Mouse (Mus musculus): ENCODE data around the gene Tinf2.
A peak's percentile ranks its signal among the peaks of the same experiment; 100 is the strongest.

The Tinf2 gene

DNA sequence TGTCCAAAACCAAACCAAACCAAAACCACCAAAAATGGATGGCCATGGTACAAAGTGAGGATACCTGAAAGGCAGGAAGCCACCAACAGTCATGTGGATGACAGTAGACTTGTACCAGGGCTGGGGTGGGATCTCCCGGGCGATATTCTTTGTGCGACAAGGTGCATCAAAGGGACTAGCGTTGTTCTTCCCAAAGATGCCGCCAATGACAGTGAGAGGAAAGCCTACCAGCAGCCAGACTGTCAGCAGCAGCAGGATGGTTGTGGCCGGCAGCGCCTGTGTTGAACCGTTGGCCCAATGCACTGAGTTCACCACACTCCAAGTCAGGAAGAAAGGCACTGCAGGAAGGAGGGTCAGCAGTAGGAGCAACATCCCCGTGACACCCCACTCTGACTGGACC, 43.8 kb downstream of the Tinf2 start, which contains the start of gene Gm49378:
Gene Gm49378 (minus strand): TSS at position 101 of the 400 bp plus-strand sequence.
- no peak for DNase-seq (ENCODE audit: low spot score in 2 of 2)

DNA sequence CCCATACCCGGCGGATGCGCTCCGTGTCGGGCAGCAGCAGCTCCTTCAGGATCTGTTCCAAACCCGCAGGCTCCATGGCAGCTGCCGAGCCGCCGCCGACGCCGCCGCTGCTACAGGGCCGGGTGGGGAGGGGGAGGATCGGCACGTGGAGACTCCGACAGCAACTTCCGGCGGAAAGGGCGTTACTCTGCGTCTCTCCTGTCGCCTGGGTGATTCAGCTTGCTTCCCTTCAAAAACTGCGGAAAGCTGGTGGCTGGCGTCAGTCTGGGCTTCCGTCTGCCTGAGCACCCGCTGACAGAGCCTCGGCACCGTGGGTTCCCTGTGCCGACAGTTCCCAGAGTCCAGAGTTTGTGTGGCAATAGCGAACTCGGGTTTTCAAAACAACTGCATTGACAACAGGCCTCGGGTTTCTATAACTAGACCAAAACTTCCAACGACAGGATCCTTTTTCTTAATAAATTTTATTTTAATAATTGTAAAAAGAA, 46.1 kb downstream of the Tinf2 start, which contains the start of gene Ipo4:
Gene Ipo4 (minus strand): TSS at position 435 of the 485 bp plus-strand sequence.
- peak; percentile 79 to 87 for DNase-seq (ENCODE audit: low spot score in 2 of 2)

DNA sequence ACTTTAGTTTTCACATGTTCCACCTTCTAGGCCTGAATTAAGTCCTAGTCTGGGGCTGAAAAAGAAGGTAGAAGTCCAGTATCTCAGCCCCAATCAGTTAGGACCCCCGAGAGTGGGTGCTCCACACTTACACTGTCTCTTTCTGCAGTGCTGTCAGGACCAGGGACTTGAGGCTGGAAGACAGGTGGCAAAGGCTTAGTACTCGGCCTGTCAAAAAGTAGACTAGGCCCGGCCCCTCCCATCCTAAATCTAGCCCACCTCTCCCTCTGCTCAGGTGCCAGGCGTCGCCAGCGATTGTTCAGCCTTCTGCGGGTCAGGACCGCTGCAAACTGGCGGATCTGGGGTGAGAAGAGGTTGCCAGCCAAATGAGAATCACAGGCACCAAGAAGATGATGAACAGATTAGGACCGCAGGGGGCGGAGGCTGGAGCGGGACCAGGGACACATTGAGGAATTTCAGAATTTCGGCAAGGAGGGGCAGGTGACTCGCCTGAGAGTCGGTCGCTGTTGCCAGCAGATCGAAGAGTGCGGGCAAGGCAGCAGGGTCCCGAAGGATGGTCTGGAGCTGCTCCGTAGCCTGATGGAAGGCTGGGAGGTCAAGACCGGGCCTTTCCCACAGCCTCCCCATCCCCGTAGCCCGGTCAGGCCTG, 46.6 kb downstream of the Tinf2 start:
- no peak for DNase-seq (ENCODE audit: low spot score in 2 of 2)

DNA sequence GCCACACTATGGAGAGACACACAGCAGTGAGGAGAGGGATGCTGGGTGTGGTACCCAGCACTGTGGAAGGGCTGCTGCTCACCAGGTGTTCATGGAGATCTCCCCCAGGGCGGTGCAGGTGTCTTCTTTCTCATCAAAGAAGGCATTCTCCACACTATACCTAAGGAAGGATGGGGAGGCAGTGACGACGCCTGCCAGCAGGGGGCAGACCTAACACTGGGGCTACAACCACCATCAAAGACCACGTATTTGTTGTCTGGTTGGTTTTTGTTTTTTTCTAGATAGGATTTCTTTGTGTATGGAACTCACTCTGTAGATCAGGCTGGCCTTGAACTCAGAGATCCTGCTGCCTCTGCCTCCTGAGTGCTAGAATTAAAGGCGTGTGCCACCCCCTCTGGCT, 52.3 kb downstream of the Tinf2 start:
- DNase-seq (ENCODE audit: low spot score in 2 of 2) = peak; percentile 65 to 87

DNA sequence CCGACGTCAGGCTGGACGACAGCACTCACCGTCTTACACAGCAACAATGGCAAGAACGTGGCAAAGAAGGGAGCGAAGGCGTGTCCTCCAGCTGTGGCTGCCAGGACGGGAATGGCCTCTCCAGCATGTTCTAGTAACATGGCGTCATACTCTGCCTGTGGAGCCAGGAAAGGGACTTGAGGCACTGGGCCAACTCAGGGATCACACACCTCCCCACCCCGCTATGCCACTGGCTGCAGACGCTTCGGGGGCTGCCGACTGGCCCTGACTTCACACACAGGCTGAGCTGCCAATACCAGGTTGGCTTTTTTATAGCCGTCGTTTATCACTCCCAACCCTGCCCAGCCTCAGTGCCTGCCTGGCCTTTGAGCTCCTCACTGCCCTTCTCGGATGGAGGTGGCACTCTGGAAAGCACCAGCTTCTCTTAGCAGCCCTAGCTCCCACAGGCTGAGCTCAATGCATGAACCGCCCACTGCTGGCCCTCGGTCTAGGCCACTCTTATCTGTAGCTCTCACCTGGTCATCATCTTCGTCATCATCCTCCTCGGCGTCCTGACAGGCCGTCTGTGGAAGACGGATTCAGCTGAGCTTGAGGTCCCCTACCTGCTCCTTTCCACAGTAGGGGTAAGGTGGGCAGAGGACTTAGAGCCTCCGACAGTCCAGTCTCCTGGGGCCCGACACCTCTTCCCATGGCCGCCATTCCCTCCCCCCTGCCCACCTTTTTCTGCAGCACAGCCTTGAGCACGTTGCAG, 53.4 kb downstream of the Tinf2 start:
- DNase-seq (ENCODE audit: low spot score in 2 of 2) = no peak
